Mouse (Mus musculus): ENCODE measurements around the gene Fam172a.

DNA sequence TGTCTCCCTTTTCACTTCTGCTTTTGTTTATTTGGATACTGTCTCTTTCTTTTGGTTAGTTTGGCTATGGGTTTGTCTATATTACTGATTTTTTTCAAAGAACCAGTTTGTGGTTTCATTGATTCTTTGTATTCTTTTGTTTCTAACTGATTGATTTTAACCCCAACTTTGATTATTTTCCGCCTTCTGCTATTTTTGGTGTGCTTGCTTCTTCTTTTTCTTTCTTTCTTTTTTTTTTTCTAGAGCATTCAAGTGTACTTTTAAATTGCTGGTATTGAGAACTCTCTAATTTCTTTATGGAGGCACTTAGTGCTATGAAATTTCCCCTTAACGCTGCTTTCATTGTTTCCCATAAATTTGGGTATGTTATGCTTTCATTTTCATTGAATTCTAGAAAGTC lies 15.7 kb downstream of the Fam172a start:
- TF ChIP-seq CTCF (IDR thresholded peaks at IDR 0.05; ENCODE audit: borderline replicate concordance, insufficient read depth, low read length), result no peak
- TF ChIP-seq POLR2A (IDR thresholded peaks at IDR 0.05; ENCODE audit: low read depth, low read length), result no peak
